Mouse (Mus musculus) lung, postnatal 36 days (tissue): ENCODE measurements around the gene Prkn.

Source experiments
- DNase-seq: peaks from one replicate; pipeline ENCODE4 v3.0.0; 2022; ENCODE audit warnings: mixed read lengths

Prkn gene

DNA sequence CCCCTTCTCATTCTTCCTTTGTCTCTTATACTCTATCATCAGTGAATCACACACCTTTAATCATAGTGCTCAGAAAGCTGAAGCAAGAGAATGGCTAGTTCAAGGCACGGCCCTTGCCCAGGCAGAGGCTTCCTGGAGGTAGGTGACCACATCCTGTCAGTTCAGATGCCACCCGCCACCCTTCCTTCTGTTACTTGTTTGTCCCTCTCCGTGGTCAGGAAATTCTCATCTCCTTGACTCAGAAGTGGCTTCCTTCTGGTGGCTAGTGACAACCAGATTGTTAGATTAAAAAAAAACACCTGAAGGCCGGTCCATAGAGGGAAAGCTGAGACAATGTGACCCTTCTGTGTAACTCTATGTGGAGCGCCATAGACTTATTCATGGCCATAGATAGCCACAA is 710.4 kb downstream of the Prkn start:
- DNase-seq, result no peak

DNA sequence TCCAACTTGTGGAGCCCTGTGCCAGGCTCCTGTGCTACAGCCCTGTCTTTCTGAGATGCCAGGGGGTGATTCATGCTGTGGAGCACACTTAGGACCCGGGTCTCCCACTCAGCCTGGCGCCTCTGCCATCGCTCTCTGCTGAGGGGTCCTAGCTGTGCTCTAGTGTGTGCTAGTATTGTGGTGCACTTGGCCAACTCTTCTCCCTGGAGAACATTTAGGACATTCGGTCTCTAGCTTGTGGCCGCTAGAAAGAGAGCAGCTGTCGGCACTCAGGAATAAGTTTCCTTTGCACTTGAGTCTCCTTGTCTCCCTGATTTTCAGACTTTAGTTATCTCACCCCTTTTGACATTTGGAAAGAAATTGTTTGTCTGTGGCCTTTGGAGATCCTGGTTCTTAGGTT is 725.5 kb downstream of the Prkn start:
- DNase-seq, result no peak

DNA sequence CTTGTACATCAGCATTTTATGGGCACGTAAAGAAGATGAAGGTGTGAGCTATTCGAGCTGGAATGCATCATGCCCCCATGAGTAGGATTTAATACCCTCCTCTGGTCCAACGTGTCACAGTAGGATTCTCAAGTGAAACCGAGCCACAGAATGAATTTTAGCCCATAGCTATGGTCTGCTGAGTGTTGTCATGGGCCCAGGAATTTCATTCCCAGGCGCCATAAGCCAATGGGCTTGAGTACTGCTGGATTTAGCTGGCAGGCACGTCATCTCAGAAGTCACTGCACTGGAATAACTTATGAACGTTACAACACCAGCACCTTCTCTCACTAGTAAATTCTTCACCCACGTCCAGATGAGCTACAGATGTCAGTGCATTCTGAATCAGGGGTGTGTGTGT is 730.2 kb downstream of the Prkn start:
- DNase-seq, result no peak

DNA sequence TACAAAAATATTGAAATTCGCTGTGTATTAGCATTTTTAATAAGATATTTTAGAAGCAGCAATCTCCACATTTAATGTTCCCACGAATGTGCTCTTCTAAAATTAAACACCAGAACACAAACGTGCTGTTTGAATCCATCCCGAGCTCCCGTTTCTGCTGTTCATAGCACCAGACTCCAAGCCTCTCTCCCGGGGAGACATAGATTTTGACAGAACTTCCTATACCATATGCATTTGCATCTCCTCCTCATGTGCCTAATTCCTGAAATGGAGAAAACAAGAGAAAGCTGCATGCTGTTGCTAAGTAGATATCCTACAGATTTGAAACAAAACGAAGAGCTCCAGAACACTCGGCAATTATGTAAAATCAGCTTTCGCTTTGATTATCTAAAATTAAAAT is 733.5 kb downstream of the Prkn start:
- no peak for DNase-seq

DNA sequence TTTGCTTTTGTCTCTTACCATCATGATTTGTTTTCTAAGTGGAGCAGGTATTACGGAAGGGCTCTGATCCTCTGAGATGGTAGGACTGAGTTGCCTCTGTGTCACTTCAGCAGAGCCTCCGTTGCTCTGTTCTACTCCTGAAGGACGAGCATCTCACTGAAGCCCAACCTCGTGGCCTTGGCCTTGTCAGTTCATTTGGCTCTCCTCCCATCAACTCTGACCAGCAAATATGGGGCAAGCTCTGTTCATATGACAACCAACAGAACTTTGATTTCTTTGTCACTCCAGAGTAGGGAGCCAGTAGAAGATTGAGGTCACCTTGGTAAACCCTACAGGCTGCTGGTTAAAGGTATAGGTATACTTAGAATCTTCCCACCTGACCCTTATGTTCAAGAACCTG is 745.3 kb downstream of the Prkn start:
- DNase-seq, result no peak

DNA sequence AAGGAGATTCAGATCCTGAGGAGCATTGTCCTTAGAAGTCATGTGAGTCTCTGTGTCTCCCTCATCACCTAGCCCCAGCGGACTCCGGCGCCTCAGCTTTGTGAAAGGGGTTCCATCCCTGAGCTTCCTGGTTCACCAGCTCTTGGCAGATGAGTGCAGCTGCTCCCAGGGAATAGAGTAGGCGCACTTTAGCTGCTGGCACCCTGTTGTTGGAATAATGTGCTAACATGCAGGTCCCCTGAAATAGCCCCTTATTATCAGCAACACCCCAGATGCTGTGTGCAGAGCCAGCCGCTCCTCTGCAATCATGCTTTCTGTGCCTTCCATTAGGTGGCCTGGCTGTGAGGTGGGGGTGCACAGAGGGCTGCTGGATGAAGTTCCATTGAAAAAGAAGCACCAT is 767.7 kb downstream of the Prkn start:
- DNase-seq, result no peak

DNA sequence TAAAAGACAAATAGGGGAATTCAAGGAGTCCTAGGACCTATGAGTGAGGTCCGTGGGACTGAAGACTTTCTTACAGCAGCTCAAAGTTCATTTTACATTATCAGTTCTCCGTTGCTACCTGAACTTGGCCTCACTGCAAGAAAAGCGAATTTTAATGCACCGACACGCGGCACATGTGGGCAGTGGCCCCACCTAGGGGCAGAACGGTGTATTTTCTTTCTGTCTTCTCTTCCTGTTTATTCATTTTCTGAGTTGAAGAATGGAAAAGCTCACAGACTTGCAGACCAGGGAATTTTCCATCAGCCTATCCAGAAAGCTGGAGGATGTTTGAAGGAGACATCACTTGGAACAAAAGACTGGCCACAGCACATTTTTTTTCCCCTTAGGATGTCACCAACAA is 771.3 kb downstream of the Prkn start:
- DNase-seq, result peak; percentile 64

DNA sequence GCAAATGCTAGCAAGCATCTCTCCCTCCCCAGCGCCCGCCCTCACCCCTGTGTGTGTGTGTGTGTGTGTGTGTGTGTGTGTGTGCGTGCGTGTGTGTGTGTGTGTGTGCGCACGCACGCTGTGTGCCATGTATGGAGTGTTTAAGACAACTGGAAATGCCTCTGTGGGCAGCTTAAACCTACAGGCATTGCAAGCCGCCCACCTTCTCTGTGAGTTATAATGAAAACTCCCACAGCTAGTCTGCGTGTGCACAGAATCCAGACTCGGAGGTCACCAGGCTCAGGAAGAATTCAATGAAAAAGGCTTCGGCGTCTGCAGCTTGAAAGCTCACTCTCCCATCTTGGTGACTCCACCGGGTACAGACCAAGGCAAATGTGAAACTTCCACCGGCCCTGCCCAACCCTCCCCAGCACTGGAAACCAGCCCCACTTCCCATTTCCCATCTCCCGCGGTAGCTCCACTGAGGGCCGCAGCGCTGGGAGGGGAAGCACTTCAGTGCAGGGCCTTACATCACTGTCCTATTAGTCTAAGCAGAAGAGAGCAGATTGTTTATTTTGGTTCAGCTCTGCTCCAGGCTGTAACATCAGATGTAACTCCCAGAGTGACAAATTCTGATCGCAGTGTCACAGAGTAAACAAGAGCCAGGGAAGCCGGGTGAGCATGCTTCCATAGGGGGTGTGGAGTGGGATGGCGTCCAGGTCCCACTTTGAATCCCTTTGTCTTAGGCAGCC is 772.8 kb downstream of the Prkn start:
- peak; percentile 38 for DNase-seq

DNA sequence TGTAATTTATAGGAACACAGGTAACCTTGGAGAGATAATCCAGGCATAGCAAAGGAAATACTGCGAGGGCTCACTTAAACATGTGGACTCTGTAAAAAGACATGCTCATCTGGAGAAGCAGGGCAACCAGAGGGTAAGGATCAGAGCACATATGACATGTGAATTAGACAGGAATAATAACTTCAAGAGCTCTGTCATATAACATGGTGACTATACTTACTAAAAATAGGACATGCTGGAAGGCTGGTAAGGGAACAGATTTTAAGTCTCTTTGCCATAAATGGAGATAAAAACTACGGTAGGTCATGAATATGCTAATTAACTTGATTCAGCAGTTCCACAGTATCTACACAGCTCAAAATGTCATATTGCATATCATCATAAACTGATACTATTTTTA is 777.4 kb downstream of the Prkn start:
- no peak for DNase-seq

DNA sequence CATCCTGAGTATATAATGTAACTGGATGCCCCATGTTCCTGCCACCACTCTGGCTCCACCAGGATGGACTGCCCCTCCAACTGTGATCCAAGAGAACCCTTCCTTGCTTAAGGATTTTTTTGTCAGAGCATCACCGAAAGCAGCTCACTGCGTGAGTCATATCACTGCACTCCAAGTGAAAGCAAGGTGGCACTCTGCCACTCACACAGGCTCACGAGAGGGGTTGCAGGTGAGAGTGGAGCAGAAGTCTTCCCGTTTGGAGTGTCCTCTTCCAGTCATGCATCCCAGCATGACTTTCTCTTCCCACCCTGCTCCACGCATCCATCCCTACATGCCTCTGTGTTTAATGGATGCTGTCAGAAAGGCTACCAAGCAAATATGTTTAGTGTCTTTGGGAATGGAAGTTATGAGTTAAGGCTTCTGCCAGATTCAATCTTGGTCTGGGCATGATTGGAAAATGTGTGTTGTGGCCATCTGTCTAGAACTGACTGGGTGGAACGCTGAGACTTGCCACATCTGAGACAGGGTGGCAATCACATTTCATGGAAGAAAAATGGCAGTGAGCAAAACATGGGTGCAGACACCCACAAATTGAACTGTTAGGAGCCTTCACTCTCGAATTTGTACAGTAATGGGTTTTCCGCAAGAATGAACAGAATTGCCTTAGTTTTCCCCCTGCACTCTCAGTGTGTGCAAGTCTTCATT is 778.9 kb downstream of the Prkn start:
- no peak for DNase-seq

DNA sequence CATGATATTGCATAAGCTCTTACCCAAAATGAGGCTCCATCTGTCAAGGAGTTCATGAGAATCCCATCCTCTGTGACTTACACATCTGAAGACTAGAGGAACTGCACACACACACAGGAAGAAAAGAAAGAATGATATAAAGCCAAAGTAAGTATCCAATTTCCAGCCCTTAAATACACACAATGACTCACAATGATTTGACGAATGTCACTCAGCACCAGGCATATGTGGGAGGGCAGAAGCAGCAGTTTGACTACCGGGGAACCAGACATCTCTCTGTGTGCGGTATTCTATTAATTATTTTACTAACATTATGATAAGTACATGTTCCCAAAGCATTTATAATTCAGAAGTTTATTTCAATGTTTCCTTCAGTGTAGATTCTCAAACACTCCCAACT is 780.6 kb downstream of the Prkn start:
- DNase-seq, result no peak

DNA sequence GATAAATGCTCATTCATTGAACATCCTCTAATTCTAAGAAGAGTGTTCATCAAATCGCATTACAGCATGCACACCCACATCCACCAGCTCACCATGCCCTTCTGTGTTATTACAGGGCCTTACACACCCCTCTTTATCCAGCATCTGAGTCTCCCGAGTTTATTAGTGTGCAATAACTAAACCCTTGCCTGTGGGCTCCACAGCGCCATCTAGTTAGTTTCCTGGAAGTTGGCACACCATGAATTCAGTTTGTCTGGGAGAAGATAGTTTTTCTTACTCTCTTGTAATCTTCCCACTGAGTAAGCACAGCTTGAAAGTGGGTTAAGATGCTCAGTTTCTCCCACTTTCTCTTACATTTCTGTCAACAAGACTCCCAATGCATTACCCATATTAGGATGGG is 781.3 kb downstream of the Prkn start:
- DNase-seq, result peak; percentile 26

DNA sequence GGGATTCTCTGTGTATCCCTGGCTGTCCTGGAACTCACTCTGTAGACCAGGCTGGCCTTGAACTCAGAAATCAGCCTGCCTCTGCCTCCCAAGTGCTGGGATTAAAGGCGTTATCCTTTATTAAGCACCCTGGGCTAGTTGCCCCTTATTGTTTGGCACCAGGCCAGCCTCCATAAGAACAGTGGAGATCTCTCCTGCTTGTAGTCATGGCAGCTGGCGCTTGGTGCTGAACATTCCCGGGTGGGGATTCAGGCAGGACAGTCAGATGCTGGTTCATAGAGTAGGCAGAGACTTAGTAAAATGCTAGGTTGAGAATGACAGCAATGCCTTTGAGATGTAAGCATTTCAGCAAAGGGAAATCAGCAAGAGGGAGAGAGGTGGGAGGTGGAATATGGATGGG is 786.1 kb downstream of the Prkn start:
- DNase-seq, result no peak

DNA sequence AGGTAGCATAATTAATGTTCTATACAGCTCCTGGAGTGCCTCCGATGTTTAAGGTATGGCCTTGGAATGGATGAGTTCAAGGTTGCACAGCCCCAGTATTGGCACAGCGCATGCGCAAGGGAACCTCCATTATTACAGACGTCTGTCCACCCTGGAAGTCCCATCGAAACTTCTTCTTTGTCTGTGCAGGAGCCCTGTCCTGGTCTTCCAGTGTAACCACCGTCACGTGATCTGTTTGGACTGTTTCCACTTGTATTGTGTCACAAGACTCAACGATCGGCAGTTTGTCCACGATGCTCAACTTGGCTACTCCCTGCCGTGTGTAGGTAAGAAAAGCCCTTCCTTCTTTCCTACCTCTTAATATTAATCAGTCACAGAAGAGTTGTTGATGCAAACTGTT is 794.9 kb downstream of the Prkn start:
- peak; percentile 64 for DNase-seq

DNA sequence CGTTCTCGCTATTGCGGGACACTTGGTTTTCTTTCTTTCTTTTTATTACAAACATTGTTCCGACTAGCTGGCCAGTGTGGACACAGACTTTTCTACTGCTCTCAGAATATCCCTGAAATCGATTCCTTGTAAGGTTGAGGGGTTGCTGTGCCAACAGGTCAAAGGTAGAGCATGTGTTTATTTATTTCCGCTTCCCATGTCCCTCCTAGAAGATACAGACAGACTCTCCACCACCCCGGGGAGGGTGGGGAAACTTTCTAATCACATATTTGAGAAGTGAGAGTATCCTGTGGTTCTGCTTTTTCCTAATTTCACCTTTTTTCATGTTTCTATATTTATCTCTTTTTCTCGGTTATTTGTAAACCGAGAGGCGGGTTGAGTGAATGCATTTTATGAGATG is 797.5 kb downstream of the Prkn start:
- DNase-seq, result peak; percentile 28

DNA sequence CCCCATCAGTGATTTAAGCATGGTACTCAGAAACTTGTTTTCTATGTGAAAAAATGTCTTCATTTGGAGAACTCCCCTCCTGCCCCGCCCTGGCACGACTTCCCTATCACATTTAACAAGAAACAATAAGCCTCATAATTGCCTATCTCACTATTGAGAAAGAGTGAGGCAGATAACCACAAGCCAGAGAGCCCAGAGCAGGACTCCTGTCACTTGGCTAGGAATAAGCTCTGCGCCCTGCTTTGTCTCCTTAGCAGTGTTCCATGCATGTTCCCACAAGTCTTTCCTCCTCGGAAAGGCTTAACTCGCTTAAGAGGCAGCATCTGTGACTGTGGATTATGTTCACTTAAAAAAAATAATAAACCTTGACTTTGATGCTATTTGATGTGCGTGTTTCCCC is 798.3 kb downstream of the Prkn start:
- DNase-seq, result peak; percentile 54

DNA sequence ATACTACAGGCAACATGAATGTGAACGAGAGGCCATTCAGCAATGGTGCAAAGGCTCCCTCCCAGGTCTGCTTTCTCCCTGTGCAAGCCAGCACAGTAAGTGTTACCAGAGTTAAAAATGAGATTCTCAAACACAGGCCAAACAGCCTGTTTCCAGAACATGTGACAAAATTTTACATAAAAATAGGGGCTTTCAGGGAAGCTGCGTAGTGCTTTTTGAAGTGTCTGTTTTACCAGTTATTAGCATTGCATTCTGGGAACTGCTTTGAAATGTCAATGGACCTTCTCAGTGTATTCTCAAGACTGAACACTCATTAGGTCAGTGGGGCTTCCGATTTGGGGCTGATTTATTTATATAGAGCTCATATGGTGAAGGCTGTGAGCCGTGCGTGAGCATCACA is 799.6 kb downstream of the Prkn start:
- DNase-seq, result no peak

DNA sequence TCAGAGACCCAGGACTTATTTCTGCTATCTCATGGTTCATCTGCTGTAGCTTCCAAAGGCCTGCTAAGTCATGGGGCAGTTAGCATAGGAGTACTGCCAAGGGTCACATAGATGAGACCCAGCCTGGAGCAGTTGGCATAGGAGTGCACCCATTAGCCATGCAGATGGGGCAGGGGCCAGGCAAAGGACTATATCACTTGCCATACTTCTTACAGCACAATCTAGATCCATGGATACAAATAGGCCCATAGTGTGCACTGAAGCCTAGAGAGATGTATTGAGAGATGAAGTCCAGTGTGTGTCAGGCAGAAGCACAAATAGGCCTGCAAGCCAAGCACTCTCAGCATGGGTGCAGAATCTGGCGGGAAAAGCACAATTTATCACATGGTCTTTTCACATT is 802.1 kb downstream of the Prkn start:
- DNase-seq, result peak; percentile 15

DNA sequence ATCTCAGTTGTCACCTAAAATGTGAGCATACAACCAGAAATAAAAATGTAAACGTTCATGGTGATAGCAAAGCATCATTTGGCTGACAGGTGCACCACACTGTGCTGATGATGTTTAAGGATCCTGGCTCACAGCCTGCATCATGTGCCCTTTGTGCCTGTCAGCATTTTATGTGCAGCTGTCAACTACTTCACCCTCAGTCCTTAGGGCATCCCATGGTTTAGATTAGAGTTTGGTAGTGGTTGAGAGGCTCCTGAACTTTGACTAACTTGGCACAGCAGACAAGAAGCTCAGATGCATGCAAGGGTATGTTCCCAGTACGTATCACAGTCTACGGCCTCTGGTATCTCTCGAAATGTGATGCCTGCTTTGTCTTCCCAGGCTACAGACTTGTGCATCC is 803.8 kb downstream of the Prkn start:
- no peak for DNase-seq

DNA sequence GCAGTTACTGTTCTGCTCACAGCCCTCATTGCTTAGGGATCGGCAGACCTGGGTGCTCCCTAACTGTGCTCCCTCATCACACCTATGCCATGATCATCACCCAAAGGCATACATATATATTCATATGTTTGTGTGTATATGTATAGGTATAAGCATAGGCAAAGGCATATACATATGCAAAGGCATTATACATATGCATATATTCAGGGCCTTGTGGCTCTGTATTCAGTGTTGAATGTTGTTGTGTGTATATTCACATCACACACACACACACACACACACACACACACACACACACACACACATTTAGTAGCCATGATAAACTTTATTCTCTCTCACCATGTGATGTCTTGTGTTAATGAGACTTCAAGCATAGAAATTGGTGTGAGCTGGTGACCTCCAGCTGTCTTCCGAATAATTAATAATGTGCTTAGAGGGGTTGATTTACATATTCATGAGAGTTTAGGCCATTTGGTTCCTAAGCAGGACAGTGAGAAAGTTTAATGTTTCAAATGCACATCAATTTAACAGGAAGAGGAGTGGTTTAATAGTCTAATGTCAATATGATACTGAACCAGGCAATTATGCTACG is 804.8 kb downstream of the Prkn start:
- no peak for DNase-seq

DNA sequence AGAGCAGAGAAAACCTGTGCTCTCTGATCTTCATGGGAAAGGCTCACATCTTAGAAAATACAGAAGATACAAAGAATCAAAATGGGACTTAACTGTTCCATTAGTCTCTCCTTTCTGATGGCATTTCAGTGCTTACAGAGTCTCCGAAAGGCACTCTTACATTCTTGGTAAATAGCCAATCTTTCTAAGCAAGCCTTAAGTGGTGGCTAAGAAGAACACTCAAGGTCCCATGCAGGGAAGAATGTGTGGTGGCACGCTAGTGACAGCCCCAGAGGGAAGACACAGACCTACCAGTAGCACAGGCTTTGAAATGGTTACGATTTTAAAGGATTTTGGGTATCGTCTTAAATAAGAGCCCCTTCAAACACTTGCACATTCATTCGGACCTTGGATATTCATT is 816.2 kb downstream of the Prkn start:
- peak; percentile 60 for DNase-seq

DNA sequence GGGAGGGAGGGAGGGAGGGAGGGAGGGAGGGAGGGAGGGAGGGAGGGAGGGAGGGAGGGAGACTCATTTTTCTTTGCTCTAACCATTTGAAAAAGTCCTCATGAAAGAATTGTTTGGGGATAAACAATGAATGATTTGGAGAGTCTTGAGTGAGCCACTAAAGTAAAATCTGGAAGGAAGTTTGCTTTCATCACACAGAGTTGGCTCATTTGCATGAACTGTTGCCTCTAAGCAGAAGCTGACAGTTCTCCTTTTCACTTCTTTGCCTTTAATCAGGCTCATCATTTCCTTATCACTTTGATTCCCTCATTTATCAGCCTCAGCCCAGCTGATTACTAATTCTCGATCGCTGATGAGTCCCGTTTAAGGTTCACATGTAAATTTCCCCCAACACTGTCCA is 816.7 kb downstream of the Prkn start:
- DNase-seq, result no peak

DNA sequence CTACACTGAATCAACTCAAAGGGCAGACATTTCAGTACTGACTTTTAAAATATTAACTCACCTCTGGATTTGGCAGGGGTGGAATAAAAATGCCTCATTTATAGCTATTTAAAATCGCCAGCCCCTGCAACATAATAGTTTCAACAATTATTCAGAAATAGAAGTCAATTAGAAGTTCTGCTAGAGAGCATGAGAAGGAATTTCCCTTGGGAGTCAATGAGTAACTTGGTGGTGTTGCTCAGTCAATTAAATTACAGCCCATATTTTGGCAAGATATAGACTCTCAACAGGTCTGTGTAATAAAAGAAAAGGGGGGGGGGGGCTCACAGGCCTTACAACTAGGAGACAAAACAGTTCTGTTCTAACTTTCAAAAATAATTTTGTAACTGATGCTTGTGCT is 821.7 kb downstream of the Prkn start:
- DNase-seq, result no peak

DNA sequence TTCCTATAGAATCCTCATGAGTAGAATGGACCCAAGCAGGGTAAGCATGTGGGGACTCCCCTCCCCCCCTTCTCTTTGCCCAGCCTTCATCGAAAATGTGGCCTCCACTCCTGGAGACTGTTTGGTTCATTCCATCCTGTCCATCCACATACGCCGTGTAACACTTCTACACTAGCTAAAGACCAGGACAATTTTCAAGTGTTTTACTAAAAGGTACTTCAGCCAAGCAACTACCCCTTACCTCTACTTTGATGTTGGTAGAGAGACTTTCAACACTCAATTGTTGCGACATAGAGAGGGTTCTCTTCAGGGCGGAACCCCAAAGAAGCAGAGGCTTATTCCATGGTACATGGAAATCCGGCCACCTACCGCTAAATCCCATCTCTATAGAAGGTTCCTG is 823.3 kb downstream of the Prkn start:
- peak; percentile 40 for DNase-seq
